Mouse (Mus musculus) midbrain, embryonic 13.5 days (tissue): ENCODE data around the gene Noto. TPM values are rescaled to one million over a fixed set of nuclear protein-coding genes. Genes with fewer than 3 reads are reported as not detected.

Experiments
- polyA plus RNA-seq: library from polyadenylated mRNA; unstranded; fragments of >200 nt; fragmentation: Nextera tagmentation; extraction: Ambion mirVana; gene quantifications from 2 replicates; pipeline ENCODE4 v1.2.1, GENCODE M21; 2015

Gene Noto
- polyA plus RNA-seq, 1 experiment from 2014 or later: not detected

Other genes with a start within 250 kb of the Noto start
- gene Emx1, start 236.4 kb upstream of the Noto start, polyA plus RNA-seq: 1.8 and 7.2 TPM in 2 replicates
- gene Sfxn5, start 90.5 kb upstream of the Noto start, polyA plus RNA-seq: 12.6 and 13.4 TPM in 2 replicates
- gene Rab11fip5, start 49.3 kb upstream of the Noto start, polyA plus RNA-seq: 12.2 and 12.4 TPM in 2 replicates
- gene Smyd5, start 8.1 kb downstream of the Noto start, polyA plus RNA-seq: 51.2 and 51.5 TPM in 2 replicates
- 630 and 636 TPM in 2 replicates for gene Cct7, start 27.6 kb downstream of the Noto start, polyA plus RNA-seq
- 21.6 and 24.3 TPM in 2 replicates for gene Pradc1, start 28.1 kb downstream of the Noto start, polyA plus RNA-seq
- gene Fbxo41, start 79.1 kb downstream of the Noto start, polyA plus RNA-seq: 4.7 and 5.0 TPM in 2 replicates
- not detected in 2 replicates for gene Egr4, start 89.7 kb downstream of the Noto start, polyA plus RNA-seq
- 6.5 and 7.3 TPM in 2 replicates for gene Alms1, start 163.6 kb downstream of the Noto start, polyA plus RNA-seq